Mouse (Mus musculus) forebrain, embryonic 10.5 days (tissue): ENCODE data around the gene Zfp750. TPM values are rescaled to one million over a fixed set of nuclear protein-coding genes. Genes with fewer than 3 reads are reported as not detected.

ENCODE experiments used
- DNase-seq: peaks from one replicate; pipeline ENCODE4 v3.0.0-alpha.2; 2017; ENCODE audit warnings: low spot score; ENCODE audit errors: extremely low spot score
- H3K27ac ChIP-seq: fragments of 300-500 bp; sonication (generic); 2 replicates; pipeline ENCODE4 v1.5.1; 2016; ENCODE audit warnings: mild to moderate bottlenecking
- H3K27me3 ChIP-seq: fragments of 300-500 bp; sonication (generic); 2 replicates; pipeline ENCODE4 v1.6.1; 2016; ENCODE audit warnings: mild to moderate bottlenecking; ENCODE audit not compliant: poor library complexity, severe bottlenecking
- H3K36me3 ChIP-seq: fragments of 300-500 bp; sonication (generic); replicated peaks from 2 replicates; pipeline ENCODE4 v1.6.1; 2016; ENCODE audit warnings: mild to moderate bottlenecking, moderate library complexity
- H3K4me1 ChIP-seq: fragments of 300-500 bp; sonication (generic); 2 replicates; pipeline ENCODE4 v1.6.1; 2016
- H3K4me3 ChIP-seq: fragments of 300-500 bp; sonication (generic); 2 replicates; pipeline ENCODE4 v1.5.1; 2016; ENCODE audit warnings: mild to moderate bottlenecking, moderate library complexity
- H3K9me3 ChIP-seq: fragments of 300-500 bp; sonication (generic); 2 replicates; pipeline ENCODE4 v1.6.1; 2016; ENCODE audit warnings: mild to moderate bottlenecking, moderate library complexity
- WGBS: fragments of 180-500 bp; shearing (Covaris S2); methylation state at CpG from one replicate; pipeline ENCODE4 v1.1.7; 2016; 5-methylcytosine and 5-hydroxymethylcytosine counted together
- polyA plus RNA-seq: library from polyadenylated mRNA; unstranded; fragments of >200 nt; fragmentation: Nextera tagmentation; extraction: Ambion mirVana; gene quantifications from 2 replicates; pipeline ENCODE4 v1.2.1, GENCODE M21; 2016

Gene Zfp750
- polyA plus RNA-seq, 1 experiment from 2014 or later = 0.69 TPM

DNA sequence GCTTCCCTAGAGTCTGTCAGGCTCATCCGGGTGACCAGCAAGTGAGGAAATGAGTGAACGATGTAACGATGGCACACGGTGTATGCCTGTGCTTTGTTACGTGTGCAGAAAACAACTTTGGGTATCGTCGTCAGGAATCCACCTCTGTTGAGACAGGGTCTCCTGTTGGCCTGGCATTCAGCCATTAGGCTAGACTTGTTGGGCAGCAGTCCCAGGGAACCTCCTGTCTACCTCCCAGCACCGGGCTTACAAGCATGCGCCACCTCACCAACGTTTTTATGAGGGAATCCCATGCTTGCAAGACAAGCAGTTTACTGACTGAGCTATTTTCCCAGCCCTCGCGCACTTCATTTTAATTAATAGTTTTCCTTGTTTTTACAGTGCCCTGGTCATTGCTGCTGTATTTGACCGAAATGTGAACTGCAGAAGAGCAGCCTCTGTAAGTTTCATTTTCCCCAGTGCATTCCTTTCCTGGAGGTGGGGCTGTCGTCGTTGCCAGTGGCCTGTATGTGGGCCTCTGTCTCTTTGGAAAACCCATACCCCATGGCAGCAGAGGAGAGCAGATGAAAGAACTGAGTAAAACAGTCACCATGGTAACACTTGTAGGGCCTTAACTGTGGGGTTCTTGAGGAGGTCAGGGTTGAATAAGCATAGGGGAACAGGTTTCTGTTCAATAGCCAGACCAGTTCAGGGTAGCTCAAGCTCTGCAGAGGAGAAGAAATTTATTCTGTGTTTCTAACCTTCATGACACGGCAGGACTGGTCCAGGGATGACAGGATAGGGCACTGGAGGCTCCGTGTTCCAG is 30.9 kb upstream of the Zfp750 start:
- peak overlapping the region; percentile 83 for H3K27ac ChIP-seq
- H3K4me1 ChIP-seq = peaks cover 32% of the 10 kb centered on the region
- 0 out of 2 replicates have a peak, but pooled peaks cover 4% of the 10 kb centered on the region for H3K36me3 ChIP-seq
- 75% methylated on average over 17 of the region's 17 CpGs for WGBS
- no peaks in the 10 kb centered on the region for H3K9me3 ChIP-seq
- no peak overlapping the region; the same call in 1 of the 2 replicates for H3K4me3 ChIP-seq
- peak; percentile 23 for DNase-seq
- H3K27me3 ChIP-seq = no peaks in the 10 kb centered on the region

DNA sequence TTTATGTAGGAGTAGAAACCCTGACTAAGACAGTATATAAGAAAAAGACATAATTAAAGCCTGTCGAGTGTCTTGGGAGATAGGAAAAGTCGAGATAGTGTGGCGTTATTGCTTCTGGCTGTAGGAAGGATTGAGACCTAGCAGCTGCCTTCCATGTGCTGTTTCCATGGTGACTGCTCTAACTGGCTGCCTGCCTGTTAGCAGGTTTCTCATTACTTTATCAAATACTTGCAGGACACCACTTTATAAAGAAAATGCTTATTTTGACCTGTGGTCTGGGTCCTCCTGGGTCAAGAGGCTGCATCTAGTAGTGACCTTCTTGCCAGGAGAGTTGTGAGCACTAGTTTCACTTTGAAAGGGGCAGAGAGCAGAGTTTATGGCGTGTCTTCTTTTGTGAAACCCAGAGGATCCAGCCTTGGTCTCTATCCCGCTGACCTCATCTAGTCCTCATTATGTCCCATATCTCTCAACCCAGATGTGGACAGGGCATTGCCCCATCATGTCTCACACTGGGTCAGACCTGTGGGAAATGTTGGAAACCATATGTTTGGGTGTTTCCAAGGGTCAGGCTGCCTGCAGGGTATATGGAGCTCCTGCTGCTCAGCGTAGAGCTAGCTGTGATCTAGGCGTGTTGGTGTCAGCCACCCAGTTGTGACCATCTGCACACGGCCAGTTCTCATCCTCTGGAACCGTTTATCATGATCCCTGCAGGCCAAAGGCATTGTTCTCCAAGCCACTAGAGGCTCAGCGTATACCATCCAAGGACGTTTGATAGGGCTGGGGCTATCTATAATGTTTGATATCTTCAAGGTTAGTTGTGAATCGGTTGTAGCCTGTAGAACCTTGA is 30.1 kb upstream of the Zfp750 start:
- H3K27me3 ChIP-seq = no peaks in the 10 kb centered on the region
- H3K27ac ChIP-seq = peak overlapping the region; percentile 83
- no peak for DNase-seq
- H3K4me3 ChIP-seq = no peak overlapping the region
- 0 out of 2 replicates have a peak, but pooled peaks cover 4% of the 10 kb centered on the region for H3K36me3 ChIP-seq
- peaks cover 32% of the 10 kb centered on the region for H3K4me1 ChIP-seq
- no peaks in the 10 kb centered on the region for H3K9me3 ChIP-seq
- WGBS = 77% methylated on average over 12 of the region's 12 CpGs

DNA sequence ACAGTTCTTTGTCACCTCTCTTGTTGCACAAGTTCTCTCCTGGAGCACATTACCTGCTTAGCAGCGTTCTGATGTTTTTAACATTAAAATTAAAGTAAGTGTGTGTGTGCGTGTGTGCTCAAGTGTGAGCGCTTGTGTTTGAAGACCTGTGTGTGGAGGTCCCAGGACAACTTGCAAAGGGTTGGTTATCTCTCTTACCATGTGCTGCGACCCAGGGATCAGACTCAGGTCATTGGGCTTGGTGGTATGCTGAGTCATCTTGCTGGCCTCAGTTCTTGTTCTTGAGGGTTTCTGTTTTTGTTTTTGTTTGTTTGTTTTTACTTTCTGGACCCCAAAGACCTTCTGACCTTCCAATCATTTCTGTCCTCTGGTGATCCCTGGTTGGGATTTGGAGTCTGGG is 28.8 kb upstream of the Zfp750 start:
- Histone ChIP-seq H3K36me3 (0 out of 2 replicates have a peak, but pooled peaks cover 10% of the 10 kb centered on the region), H3K27me3 (no peaks in the 10 kb centered on the region), H3K4me1 (peaks cover 32% of the 10 kb centered on the region), H3K4me3 (no peak overlapping the region), H3K27ac (peak overlapping the region; percentile 40), H3K9me3 (no peaks in the 10 kb centered on the region)
- no peak for DNase-seq
- 89% methylated on average over 4 of the region's 4 CpGs for WGBS

GRCm38 (mm10) chr11:121547234-121547633 is 28.1 kb upstream of the Zfp750 start:
- Histone ChIP-seq H3K27ac (peak overlapping the region; percentile 40; the same call in 1 of the 2 replicates), H3K9me3 (no peaks in the 10 kb centered on the region), H3K27me3 (no peaks in the 10 kb centered on the region), H3K4me1 (peaks cover 32% of the 10 kb centered on the region), H3K4me3 (no peak overlapping the region), H3K36me3 (peaks cover 16% of the 10 kb centered on the region)
- WGBS = 93% methylated on average over 5 of the region's 5 CpGs
- DNase-seq = no peak

GRCm38 (mm10) chr11:121545398-121546034 is 26.4 kb upstream of the Zfp750 start:
- no peaks in the 10 kb centered on the region for H3K9me3 ChIP-seq
- no peak overlapping the region for H3K27ac ChIP-seq
- H3K27me3 ChIP-seq = no peaks in the 10 kb centered on the region
- H3K36me3 ChIP-seq = peaks cover 26% of the 10 kb centered on the region
- WGBS = 90% methylated on average over 3 of the region's 3 CpGs
- no peak for DNase-seq
- H3K4me1 ChIP-seq = peaks cover 23% of the 10 kb centered on the region
- H3K4me3 ChIP-seq = no peak overlapping the region

- H3K4me1 ChIP-seq = peaks cover 16% of the 10 kb centered on the region
- H3K9me3 ChIP-seq = no peaks in the 10 kb centered on the region
- peak overlapping the region; percentile 35; the same call in 1 of the 2 replicates for H3K27ac ChIP-seq
- H3K4me3 ChIP-seq = no peak overlapping the region
- DNase-seq = no peak
- H3K27me3 ChIP-seq = no peaks in the 10 kb centered on the region
- WGBS = 75% methylated on average over 7 of the region's 7 CpGs
- H3K36me3 ChIP-seq = peaks cover 26% of the 10 kb centered on the region
Observed at GRCm38 (mm10) chr11:121544755-121545397, 25.7 kb upstream of the Zfp750 start.

DNA sequence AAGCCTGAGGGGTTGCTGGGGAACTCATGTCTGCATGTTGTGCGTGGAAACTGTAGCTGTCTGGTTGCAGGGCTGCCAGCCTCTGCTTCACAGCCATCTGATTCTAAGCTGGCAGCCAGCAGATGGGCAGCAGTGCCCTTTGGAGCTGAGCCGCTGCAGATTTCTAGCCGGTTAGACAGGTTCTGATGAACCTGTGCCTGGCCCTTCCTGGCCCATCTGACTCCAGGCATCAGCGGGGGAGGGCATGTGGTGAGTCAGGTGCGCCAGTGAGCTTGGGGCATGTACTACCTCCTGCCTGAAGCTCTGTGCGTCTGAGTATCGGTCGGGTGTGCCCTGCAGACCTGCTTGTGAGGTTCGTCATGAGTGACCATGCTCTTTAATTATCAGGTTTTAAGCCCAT is 24.8 kb upstream of the Zfp750 start:
- H3K27ac ChIP-seq = 0 out of 2 replicates have a peak overlapping the region, but pooled peaks have one; percentile 40
- WGBS = 86% methylated on average over 9 of the region's 9 CpGs
- H3K36me3 ChIP-seq = peaks cover 26% of the 10 kb centered on the region
- H3K4me3 ChIP-seq = no peak overlapping the region
- peaks cover 7% of the 10 kb centered on the region for H3K4me1 ChIP-seq
- no peak for DNase-seq
- no peaks in the 10 kb centered on the region for H3K27me3 ChIP-seq
- H3K9me3 ChIP-seq = no peaks in the 10 kb centered on the region

DNA sequence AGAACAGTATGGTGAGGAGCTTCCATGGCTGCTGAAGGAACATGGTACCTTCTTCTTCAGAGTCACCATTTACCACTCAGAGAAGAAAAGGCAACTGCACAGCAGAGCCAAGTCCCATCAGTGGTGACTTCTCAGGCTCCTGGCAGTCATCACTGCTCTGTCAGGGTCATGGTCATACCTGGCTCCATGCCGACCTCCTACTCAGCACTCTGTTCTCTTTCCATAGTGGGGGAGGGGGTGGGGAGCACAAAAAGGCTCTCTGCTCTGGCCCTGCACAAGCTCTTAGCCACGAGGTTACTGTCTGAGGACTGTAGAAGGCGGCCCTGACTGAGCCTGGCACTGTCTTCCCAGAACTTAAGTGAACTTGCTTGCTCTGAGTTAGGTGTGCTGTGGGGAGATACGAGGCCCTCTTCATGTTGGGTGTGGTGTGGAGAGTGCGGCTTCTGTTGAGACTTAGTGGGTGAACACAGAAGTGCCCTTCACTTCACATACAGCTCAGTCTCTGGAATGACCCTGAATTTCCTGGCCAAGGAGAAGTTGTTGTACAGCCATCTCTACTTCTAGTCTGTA is 24.2 kb upstream of the Zfp750 start:
- Histone ChIP-seq H3K27me3 (no peaks in the 10 kb centered on the region), H3K36me3 (peaks cover 26% of the 10 kb centered on the region), H3K27ac (0 out of 2 replicates have a peak overlapping the region, but pooled peaks have one; percentile 40), H3K4me1 (peaks cover 3% of the 10 kb centered on the region), H3K9me3 (no peaks in the 10 kb centered on the region), H3K4me3 (no peak overlapping the region)
- DNase-seq = no peak
- 90% methylated on average over 5 of the region's 5 CpGs for WGBS

- Histone ChIP-seq H3K27ac (0 out of 2 replicates have a peak overlapping the region, but pooled peaks have one; percentile 40), H3K27me3 (no peaks in the 10 kb centered on the region), H3K9me3 (no peaks in the 10 kb centered on the region), H3K4me1 (no peaks in the 10 kb centered on the region), H3K4me3 (no peak overlapping the region), H3K36me3 (peaks cover 26% of the 10 kb centered on the region)
- DNase-seq = no peak
- 89% methylated on average over 4 of the region's 4 CpGs for WGBS
Observed at GRCm38 (mm10) chr11:121542471-121542870, 23.3 kb upstream of the Zfp750 start.

DNA sequence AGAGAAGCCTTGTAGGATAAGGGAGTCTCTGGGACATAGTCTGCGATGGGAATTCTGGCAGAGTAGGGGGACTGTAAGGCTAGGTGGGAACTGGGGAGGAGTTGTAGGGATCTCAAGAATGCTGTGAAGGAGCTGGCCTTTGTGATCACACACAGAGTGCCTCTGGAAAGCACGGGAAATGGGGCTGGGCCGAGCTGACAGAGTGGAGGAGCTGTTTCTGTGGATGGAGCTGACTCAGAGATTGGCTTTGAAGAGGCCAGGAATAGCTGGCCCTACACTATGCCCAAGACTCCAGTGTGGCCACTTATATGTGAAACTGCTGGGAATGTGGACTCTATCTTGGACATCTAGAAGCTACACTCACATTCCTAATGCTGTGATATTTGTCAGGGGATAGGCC is 17.4 kb upstream of the Zfp750 start:
- no peaks in the 10 kb centered on the region for H3K9me3 ChIP-seq
- no peak overlapping the region for H3K4me3 ChIP-seq
- DNase-seq = no peak
- WGBS = 69% methylated on average over 3 of the region's 3 CpGs
- H3K36me3 ChIP-seq = peaks cover 8% of the 10 kb centered on the region
- peaks cover 2% of the 10 kb centered on the region; the same call in 1 of the 2 replicates for H3K4me1 ChIP-seq
- H3K27me3 ChIP-seq = no peaks in the 10 kb centered on the region
- no peak overlapping the region for H3K27ac ChIP-seq

GRCm38 (mm10) chr11:121529747-121530146 is 10.6 kb upstream of the Zfp750 start:
- Histone ChIP-seq H3K4me1 (peaks cover 2% of the 10 kb centered on the region; the same call in 1 of the 2 replicates), H3K4me3 (no peak overlapping the region), H3K36me3 (no peaks in the 10 kb centered on the region), H3K9me3 (no peaks in the 10 kb centered on the region), H3K27ac (no peak overlapping the region), H3K27me3 (no peaks in the 10 kb centered on the region)
- 94% methylated on average over 3 of the region's 3 CpGs for WGBS
- DNase-seq = no peak

DNA sequence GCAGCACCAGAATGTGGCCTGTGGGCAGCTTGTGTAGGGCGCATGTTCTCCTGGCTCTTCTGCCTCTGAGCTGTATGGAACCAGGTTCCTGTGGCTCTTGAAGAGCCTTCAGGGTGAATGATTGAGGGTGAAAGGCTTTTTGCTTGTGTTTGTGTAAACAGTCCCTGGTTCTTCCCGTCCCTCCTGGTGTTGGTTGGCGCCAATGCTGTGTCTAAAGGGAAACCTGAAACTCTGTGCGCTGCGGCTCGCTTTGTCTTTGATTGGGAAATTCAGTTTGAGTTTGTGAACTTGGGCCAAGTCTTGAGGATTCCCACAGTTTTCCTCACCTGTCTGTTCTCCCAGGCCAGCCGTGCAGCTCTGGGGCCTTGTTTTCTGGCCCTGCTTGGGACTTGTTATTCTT is 5.1 kb upstream of the Zfp750 start:
- no peaks in the 10 kb centered on the region for H3K36me3 ChIP-seq
- 90% methylated on average over 7 of the region's 7 CpGs for WGBS
- H3K27ac ChIP-seq = no peak overlapping the region
- H3K9me3 ChIP-seq = no peaks in the 10 kb centered on the region
- H3K27me3 ChIP-seq = no peaks in the 10 kb centered on the region
- DNase-seq = no peak
- peaks cover 7% of the 10 kb centered on the region; the same call in 1 of the 2 replicates for H3K4me1 ChIP-seq
- no peak overlapping the region for H3K4me3 ChIP-seq
